Mouse (Mus musculus) cerebellum, postnatal 25 days (tissue): ENCODE measurements around the gene Gm45062.
A peak's percentile ranks its signal among the peaks of the same experiment; 100 is the strongest.
"Not testable (repeated sequence)": the region's sequence is repeated elsewhere in the genome, so short reads cannot be mapped to it uniquely, and the experiment has no call there.

ENCODE experiments used
- DNase-seq, 2 experiments: peaks; one replicate each; pipeline ENCODE4 v3.0.0; 2021; ENCODE audit warnings: mixed read lengths in 2 of 2

Gm45062 gene

GRCm38 (mm10) chr6:8511447-8511846, 252.2 kb downstream of the Gm45062 start:
- DNase-seq, result peak; percentile 28

GRCm38 (mm10) chr6:8512416-8512815, 253.2 kb downstream of the Gm45062 start:
- peak; percentile 27 to 40 for DNase-seq

GRCm38 (mm10) chr6:8519687-8520086, 260.4 kb downstream of the Gm45062 start:
- DNase-seq, result no peak

- DNase-seq, result no peak
Measured at GRCm38 (mm10) chr6:8521231-8521630, 262.0 kb downstream of the Gm45062 start.

- DNase-seq, result no peak
Measured at GRCm38 (mm10) chr6:8524717-8525116, 265.5 kb downstream of the Gm45062 start.

GRCm38 (mm10) chr6:8531104-8531894, 272.0 kb downstream of the Gm45062 start:
- DNase-seq, result no peak

GRCm38 (mm10) chr6:8536944-8537343, 277.7 kb downstream of the Gm45062 start:
- DNase-seq, result no peak

GRCm38 (mm10) chr6:8541531-8541930, 282.3 kb downstream of the Gm45062 start:
- not testable (repeated sequence) for DNase-seq

GRCm38 (mm10) chr6:8544822-8545221, 285.6 kb downstream of the Gm45062 start:
- DNase-seq, result peak; percentile 24 to 31

- DNase-seq, result no peak
Measured at GRCm38 (mm10) chr6:8545780-8546179, 286.5 kb downstream of the Gm45062 start.

- DNase-seq, result no peak
Measured at GRCm38 (mm10) chr6:8551155-8551554, 291.9 kb downstream of the Gm45062 start.

GRCm38 (mm10) chr6:8556849-8557571, 297.8 kb downstream of the Gm45062 start:
- DNase-seq, result no peak

GRCm38 (mm10) chr6:8560682-8561081, 301.4 kb downstream of the Gm45062 start:
- DNase-seq, result no peak

- peak; percentile 33 to 34 for DNase-seq
Measured at GRCm38 (mm10) chr6:8582377-8582776, 323.1 kb downstream of the Gm45062 start.

- no peak for DNase-seq
Measured at GRCm38 (mm10) chr6:8583892-8584291, 324.6 kb downstream of the Gm45062 start.

GRCm38 (mm10) chr6:8591665-8592064, 332.4 kb downstream of the Gm45062 start:
- DNase-seq, result peak; percentile 36 to 52

GRCm38 (mm10) chr6:8617369-8617768, 358.1 kb downstream of the Gm45062 start:
- no peak for DNase-seq

GRCm38 (mm10) chr6:8619582-8620350, 360.5 kb downstream of the Gm45062 start:
- DNase-seq, result peak; percentile 64 to 73

GRCm38 (mm10) chr6:8623045-8623444, 363.8 kb downstream of the Gm45062 start:
- DNase-seq, result no peak

- no peak for DNase-seq
Measured at GRCm38 (mm10) chr6:8628226-8628625, 369.0 kb downstream of the Gm45062 start.

- no peak for DNase-seq
Measured at GRCm38 (mm10) chr6:8628715-8629267, 369.5 kb downstream of the Gm45062 start.

GRCm38 (mm10) chr6:8630531-8630930, 371.3 kb downstream of the Gm45062 start:
- no peak for DNase-seq

- DNase-seq, result no peak
Measured at GRCm38 (mm10) chr6:8631362-8631761, 372.1 kb downstream of the Gm45062 start.
